Comparison of ENCODE assay signal across 11 mouse cellular contexts in the genomic region with DNA sequence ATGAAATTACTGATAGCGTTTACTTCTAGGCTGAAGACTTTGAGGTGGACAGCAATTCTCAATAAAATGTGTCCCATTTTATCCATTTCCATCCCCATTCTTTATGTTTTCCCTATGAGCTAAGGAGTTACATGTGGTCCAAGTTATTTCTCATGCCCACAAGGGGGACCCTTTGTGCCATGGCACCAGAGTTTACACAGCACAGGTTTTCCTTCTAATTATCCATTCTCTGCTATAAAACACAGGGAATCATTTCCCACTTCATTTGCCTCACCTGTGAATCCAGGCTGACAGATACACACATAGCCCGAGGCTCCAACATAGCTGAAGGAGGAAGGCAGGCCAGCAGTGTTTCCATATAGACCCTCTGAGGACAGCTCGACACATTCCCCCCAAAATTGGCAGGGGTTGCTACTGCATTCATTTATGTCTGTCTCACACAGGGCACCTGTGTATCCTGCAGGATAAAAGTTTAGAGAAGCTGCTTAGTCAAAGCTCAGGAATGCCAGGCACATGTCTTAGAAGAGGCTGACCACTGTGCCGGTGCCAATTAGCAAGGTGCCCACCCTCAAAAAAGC.
DNase-seq lines count a peak whose midpoint lies in the region; ATAC-seq and TF ChIP-seq lines count a peak whose summit lies in the region.
"Had no signal": no experiment of that assay in that cellular context is flagged by ENCODE, and none has a peak within 500 bp of the region (broad histone marks: within the 10 kb centered on the region; RNA-seq: fewer than 3 reads in every experiment).

No protein-coding gene starts in this region.

- no peak overlapping the region for H3K4me2 ChIP-seq in lung, embryonic 14.5 days
- H3K4me2 ChIP-seq in forebrain, embryonic 16.5 days (ENCODE audit: low read length), result no peak overlapping the region
- H3K4me2 ChIP-seq: limb, embryonic 15.5 days had no signal

- no peak for TF ChIP-seq POLR2A in lung, adult 2 months (IDR thresholded peaks at IDR 0.05; ENCODE audit: borderline replicate concordance, extremely low read depth, low read depth, low read length)

- no peak overlapping the region for H3K27ac ChIP-seq in gastrocnemius, adult 2 months
- H3K27ac ChIP-seq in lung, embryonic 14.5 days (ENCODE audit: low read depth), result no peak overlapping the region
- H3K27ac ChIP-seq in forebrain, embryonic 16.5 days (ENCODE audit: low read length), result no peak overlapping the region
- H3K27ac ChIP-seq: limb, embryonic 15.5 days had no signal

- H3K9me3 ChIP-seq in lung, embryonic 14.5 days (ENCODE audit: low read depth, low read length), result no peaks in the 10 kb centered on the region
- H3K9me3 ChIP-seq in forebrain, embryonic 16.5 days (ENCODE audit: control insufficient read depth, low read length), result no peaks in the 10 kb centered on the region
- H3K9me3 ChIP-seq: G1E; limb, embryonic 15.5 days had no signal

- no peaks in the 10 kb centered on the region for H3K36me3 ChIP-seq in lung, embryonic 14.5 days (ENCODE audit: insufficient read depth)
- no peaks in the 10 kb centered on the region for H3K36me3 ChIP-seq in forebrain, embryonic 16.5 days (ENCODE audit: control insufficient read depth, insufficient read depth)
- H3K36me3 ChIP-seq: G1E; limb, embryonic 15.5 days had no signal

- H3K4me1 ChIP-seq in lung, embryonic 14.5 days (ENCODE audit: insufficient read depth), result no peaks in the 10 kb centered on the region
- H3K4me1 ChIP-seq in forebrain, embryonic 16.5 days (replicated peaks; ENCODE audit: control insufficient read depth, insufficient read depth, low read length), result no peaks in the 10 kb centered on the region
- H3K4me1 ChIP-seq in lung, adult 2 months (ENCODE audit: control insufficient read depth, insufficient read depth, low read length), result no peaks in the 10 kb centered on the region
- H3K4me1 ChIP-seq: limb, embryonic 15.5 days had no signal

- WGBS in lung, embryonic 14.5 days, result 75% methylated on average over 4 of the region's 4 CpGs
- 74% methylated on average over 4 of the region's 4 CpGs for WGBS in forebrain, embryonic 16.5 days
- 71% methylated on average over 4 of the region's 4 CpGs for WGBS in lung, adult 2 months

- TF ChIP-seq CTCF in gastrocnemius, adult 2 months (IDR thresholded peaks at IDR 0.05), result peak; percentile 50
- TF ChIP-seq CTCF in lung, embryonic 14.5 days (IDR thresholded peaks at IDR 0.05; ENCODE audit: low read depth), result peak; percentile 44
- no peak for TF ChIP-seq CTCF in lung, adult 2 months (IDR thresholded peaks at IDR 0.05; ENCODE audit: insufficient read depth, low read length)

- ATAC-seq in lung, embryonic 14.5 days (ENCODE audit: insufficient read depth), result no peak
- ATAC-seq in forebrain, embryonic 16.5 days, result peak; percentile 45

- H3K27me3 ChIP-seq in lung, embryonic 14.5 days (ENCODE audit: insufficient read depth, low read length), result no peaks in the 10 kb centered on the region
- H3K27me3 ChIP-seq in forebrain, embryonic 16.5 days (replicated peaks; ENCODE audit: control insufficient read depth, insufficient read depth, low read length), result no peaks in the 10 kb centered on the region
- H3K27me3 ChIP-seq: limb, embryonic 15.5 days had no signal

- H3K4me3 ChIP-seq in gastrocnemius, adult 2 months, result no peak overlapping the region
- H3K4me3 ChIP-seq in lung, embryonic 14.5 days (ENCODE audit: low read depth, low read length), result no peak overlapping the region
- H3K4me3 ChIP-seq in forebrain, embryonic 16.5 days (replicated peaks; ENCODE audit: low read length), result no peak overlapping the region
- H3K4me3 ChIP-seq in lung, adult 2 months (replicated peaks; ENCODE audit: extremely low read depth, low read depth, low read length), result no peak overlapping the region
- H3K4me3 ChIP-seq: limb, embryonic 15.5 days had no signal

- intact Hi-C loops in gastrocnemius, adult 2 months (cut with DNase I), result loop anchor here (2.0 kb wide), 1 partner anchor 26 kb away; no protein-coding TSS in a partner anchor

- no peak for DNase-seq in gastrocnemius, adult 2 months
- no peak for DNase-seq in gastrocnemius, postnatal 25 days
- peak; percentile 47 for DNase-seq in lung, embryonic 14.5 days
- no peak for DNase-seq in lung, postnatal 10 days
- peak; percentile 55 for DNase-seq in retina, embryonic 14.5 days (ENCODE audit: low spot score)
- DNase-seq in frontal cortex, postnatal 14 days (ENCODE audit: low spot score in 2 of 2), result no peak
- no peak for DNase-seq in lung, adult 2 months
- DNase-seq: right cerebral cortex, postnatal 14 days had no signal

- no peak overlapping the region for H3K9ac ChIP-seq in lung, embryonic 14.5 days
- H3K9ac ChIP-seq in forebrain, embryonic 16.5 days (replicated peaks; ENCODE audit: low read depth, low read length), result no peak overlapping the region
- H3K9ac ChIP-seq: limb, embryonic 15.5 days had no signal

Comparison
In these comparisons a context has a peak if more than half of its experiments do, and no peak if none do; other contexts are left out.
1. DNase-seq: peak in lung, embryonic 14.5 days (single experiment) and retina, embryonic 14.5 days (single experiment); none in gastrocnemius, adult 2 months (single experiment), gastrocnemius, postnatal 25 days (single experiment), lung, postnatal 10 days (single experiment), frontal cortex, postnatal 14 days (0 of 2) and lung, adult 2 months (single experiment).